Mouse (Mus musculus) liver, embryonic 14.5 days (tissue): ENCODE results near the gene Polr1d. TPM values are rescaled to one million over a fixed set of nuclear protein-coding genes. Genes with fewer than 3 reads are reported as not detected.

Source experiments
- ATAC-seq: fragments of 200-750 bp; cut with Nextera tagmentation; 2 replicates; pipeline ENCODE4 v1.8.0; 2017; ENCODE audit warnings: moderate number of reproducible peaks, mild to moderate bottlenecking, moderate library complexity; ENCODE audit not compliant: insufficient read depth
- DNase-seq, 3 experiments: peaks; one replicate each; pipeline ENCODE4 v3.0.0-alpha.2; 2012 to 2013; ENCODE audit warnings: low read depth in 3 of 3, low spot score in 3 of 3
- H3K27ac ChIP-seq: fragments of 300-500 bp; sonication (generic); 2 replicates; pipeline ENCODE4 v1.5.1; 2014; ENCODE audit warnings: moderate library complexity, mild to moderate bottlenecking, control low read depth, inconsistent platforms
- H3K27me3 ChIP-seq: fragments of 300-500 bp; sonication (generic); 2 replicates; pipeline ENCODE4 v1.6.1; 2014; ENCODE audit warnings: mild to moderate bottlenecking, low read length, moderate library complexity; ENCODE audit not compliant: control insufficient read depth, insufficient read depth
- H3K36me3 ChIP-seq: fragments of 300-500 bp; sonication (generic); replicated peaks from 2 replicates; pipeline ENCODE4 v1.6.1; 2014; ENCODE audit warnings: low read depth; ENCODE audit not compliant: control insufficient read depth, insufficient read depth
- H3K4me1 ChIP-seq, 2 experiments: fragments of 200-500 bp in 1 of 2; fragments of 300-500 bp in 1 of 2; sonication (generic) in 1 of 2; replicated peaks; 2 replicates each; pipeline ENCODE4 v1.6.1; 2012 to 2014; ENCODE audit warnings: antibody characterized with exemption in 1 of 2, inconsistent platforms in 1 of 2, low read length in 1 of 2; ENCODE audit not compliant: control insufficient read depth in 2 of 2, insufficient read depth in 2 of 2
- H3K4me2 ChIP-seq: fragments of 300-500 bp; sonication (generic); 2 replicates; pipeline ENCODE4 v1.6.1; 2014; ENCODE audit warnings: low read depth, mild to moderate bottlenecking, control low read depth, moderate library complexity
- H3K4me3 ChIP-seq, 2 experiments: fragments of 200-500 bp in 1 of 2; fragments of 300-500 bp in 1 of 2; sonication (generic) in 1 of 2; 2 replicates each; pipeline ENCODE4 v1.5.1; 2012 to 2014; ENCODE audit warnings: low read depth in 2 of 2, low read length in 2 of 2, mild to moderate bottlenecking in 2 of 2, control low read depth in 1 of 2, inconsistent platforms in 1 of 2, moderate library complexity in 1 of 2; ENCODE audit not compliant: insufficient read depth in 1 of 2
- H3K9ac ChIP-seq: fragments of 300-500 bp; sonication (generic); replicated peaks from 2 replicates; pipeline ENCODE4 v1.6.1; 2014; ENCODE audit warnings: mild to moderate bottlenecking, control low read depth, moderate library complexity
- H3K9me3 ChIP-seq: fragments of 300-500 bp; sonication (generic); 2 replicates; pipeline ENCODE4 v1.6.1; 2016; ENCODE audit warnings: low read length, mixed read lengths; ENCODE audit not compliant: control insufficient read depth
- CTCF ChIP-seq: IDR thresholded peaks from 2 replicates; pipeline ENCODE4 v1.5.1; 2016; ENCODE audit warnings: antibody characterized with exemption, low read depth, control low read depth
- EP300 ChIP-seq: IDR thresholded peaks from 2 replicates; pipeline ENCODE4 v1.6.1; 2016; ENCODE audit warnings: antibody characterized with exemption, low read depth
- WGBS: fragments of 180-500 bp; shearing (Covaris S2); extraction: QIAGEN DNeasy Blood & Tissue Kit; methylation state at CpG from one replicate; pipeline ENCODE4 v1.1.7; 2014; ENCODE audit not compliant: insufficient replicate concordance; 5-methylcytosine and 5-hydroxymethylcytosine counted together
- polyA plus RNA-seq, 2 experiments: library from polyadenylated mRNA; depleted of rRNA in 1 of 2; stranded (reverse) in 1 of 2; unstranded in 1 of 2; fragments of >200 nt; fragmentation: Nextera tagmentation in 1 of 2; extraction: Ambion mirVana in 1 of 2; gene quantifications; 2 replicates each; pipeline versions ENCODE4 v1.2.1 to v1.2.3; 2012 to 2014

Polr1d gene
- polyA plus RNA-seq, 2 experiments = 58.6 to 87.1 TPM

GRCm38 (mm10) chr5:147051500-147052308 is 25.1 kb upstream of the Polr1d start:
- Histone ChIP-seq H3K4me1 (peaks cover 0 to 25% of the 10 kb centered on the region in 2 experiments; a peak in 3 of 4 replicates), H3K36me3 (no peaks in the 10 kb centered on the region), H3K9me3 (no peaks in the 10 kb centered on the region), H3K27me3 (no peaks in the 10 kb centered on the region), H3K4me2 (peak overlapping the region; percentile 15; the same call in 1 of the 2 replicates), H3K9ac (no peak overlapping the region), H3K27ac (no peak overlapping the region), H3K4me3 (no peak overlapping the region)
- TF ChIP-seq EP300 (no peak), CTCF (no peak)
- 60% methylated on average over 29 of the region's 29 CpGs for WGBS
- ATAC-seq (no peak), DNase-seq (no peak)

GRCm38 (mm10) chr5:147052309-147052558 is 24.6 kb upstream of the Polr1d start:
- no peak overlapping the region for H3K27ac ChIP-seq
- ATAC-seq = no peak

DNA sequence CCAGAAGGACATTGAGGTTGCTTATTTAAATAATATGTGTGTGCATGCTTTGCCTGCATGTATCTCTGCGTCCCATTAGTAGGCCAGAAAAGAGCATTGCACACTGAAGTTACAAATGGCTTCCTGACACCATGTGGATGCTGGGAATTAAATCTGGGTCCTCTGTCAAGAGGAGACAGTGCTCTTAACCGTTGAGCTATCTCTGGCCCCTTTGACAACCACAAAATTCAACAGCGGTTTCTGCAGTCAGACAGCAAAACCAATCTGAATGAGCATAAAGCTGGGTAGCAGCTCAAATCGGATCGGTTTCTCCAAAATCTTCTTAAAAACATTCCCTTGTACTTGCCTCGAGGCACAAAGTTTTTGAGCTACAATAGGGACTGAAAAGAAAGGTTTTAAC is 23.8 kb upstream of the Polr1d start:
- no peak for TF ChIP-seq EP300
- ATAC-seq (no peak), DNase-seq (no peak)
- Histone ChIP-seq H3K4me1 (peaks cover 0 to 28% of the 10 kb centered on the region in 2 experiments; a peak in 3 of 4 replicates), H3K9ac (no peak overlapping the region), H3K36me3 (no peaks in the 10 kb centered on the region), H3K27me3 (no peaks in the 10 kb centered on the region), H3K27ac (no peak overlapping the region), H3K4me2 (no peak overlapping the region), H3K4me3 (no peak overlapping the region), H3K9me3 (no peaks in the 10 kb centered on the region)
- WGBS = 58% methylated on average over 6 of the region's 6 CpGs

More at GRCm38 (mm10) chr5:147052309-147052558, 24.6 kb upstream of the Polr1d start:
- Histone ChIP-seq H3K9me3 (no peaks in the 10 kb centered on the region), H3K4me3 (no peak overlapping the region), H3K4me2 (no peak overlapping the region), H3K9ac (no peak overlapping the region), H3K27me3 (no peaks in the 10 kb centered on the region), H3K4me1 (peaks cover 0 to 28% of the 10 kb centered on the region in 2 experiments; a peak in 3 of 4 replicates), H3K36me3 (no peaks in the 10 kb centered on the region)
- no peak for DNase-seq
- 82% methylated on average over 4 of the region's 4 CpGs for WGBS
- TF ChIP-seq CTCF = no peak
- TF ChIP-seq EP300 = no peak

DNA sequence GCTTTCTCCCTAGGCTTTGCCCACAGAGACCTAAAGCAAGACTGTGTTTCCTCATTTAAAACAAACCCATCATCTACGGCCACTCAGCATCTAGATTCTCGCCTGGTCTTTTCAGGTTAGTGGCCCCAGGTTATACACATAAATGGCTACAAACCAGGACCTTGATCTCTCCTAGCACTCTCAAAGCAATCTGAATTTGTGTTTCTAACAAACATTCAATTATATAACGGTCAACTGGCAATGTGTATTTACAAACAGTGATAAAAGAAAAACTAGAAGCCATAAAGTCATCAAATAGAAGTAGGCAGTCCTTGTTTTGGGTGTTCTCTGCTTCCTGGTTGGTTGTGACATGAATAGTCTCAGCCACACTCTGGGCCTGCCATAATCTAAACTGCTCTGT is 23.4 kb upstream of the Polr1d start:
- Histone ChIP-seq H3K27me3 (no peaks in the 10 kb centered on the region), H3K9me3 (no peaks in the 10 kb centered on the region), H3K4me1 (peaks cover 0 to 28% of the 10 kb centered on the region in 2 experiments; a peak in 3 of 4 replicates), H3K4me3 (no peak overlapping the region), H3K4me2 (no peak overlapping the region), H3K9ac (no peak overlapping the region), H3K36me3 (no peaks in the 10 kb centered on the region), H3K27ac (no peak overlapping the region)
- TF ChIP-seq EP300 (no peak), CTCF (no peak)
- ATAC-seq = no peak
- no peak for DNase-seq
- WGBS = 47% methylated on average over 3 of the region's 3 CpGs

DNA sequence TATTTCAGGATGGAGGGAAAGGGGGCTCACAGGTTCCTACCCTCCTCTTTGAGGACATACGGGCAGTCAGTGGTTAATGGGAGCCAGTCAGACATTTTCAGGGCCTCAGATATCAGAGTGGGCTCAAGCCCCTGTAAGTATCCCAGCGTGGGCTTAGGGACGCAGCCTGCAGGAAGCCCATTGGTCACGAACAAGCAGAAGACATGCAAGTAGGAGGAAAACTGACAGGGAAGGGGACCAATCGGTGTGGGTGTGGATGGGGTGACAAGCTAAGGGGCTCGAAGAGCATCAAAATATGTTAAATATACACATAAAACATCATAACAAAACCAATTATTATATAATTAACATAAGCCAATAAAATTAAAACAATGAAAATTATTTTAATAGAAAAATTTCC is 22.5 kb upstream of the Polr1d start:
- WGBS = 68% methylated on average over 6 of the region's 6 CpGs
- DNase-seq (no peak), ATAC-seq (no peak)
- no peaks in the 10 kb centered on the region for H3K9me3 ChIP-seq
- no peaks in the 10 kb centered on the region for H3K36me3 ChIP-seq
- H3K4me2 ChIP-seq = no peak overlapping the region
- no peaks in the 10 kb centered on the region for H3K27me3 ChIP-seq
- H3K4me1 ChIP-seq = peaks cover 0 to 30% of the 10 kb centered on the region in 2 experiments; a peak in 3 of 4 replicates
- H3K27ac ChIP-seq = no peak overlapping the region
- no peak overlapping the region for H3K9ac ChIP-seq
- TF ChIP-seq EP300 = no peak
- TF ChIP-seq CTCF = no peak
- H3K4me3 ChIP-seq = no peak overlapping the region
